Mouse (Mus musculus): ENCODE results near the gene Clip4. TPM values are rescaled to one million over a fixed set of nuclear protein-coding genes. Genes with fewer than 3 reads are reported as not detected.

The Clip4 gene
- polyA plus RNA-seq, 1 experiment from 2014 or later: 14.7 TPM

GRCm38 (mm10) chr17:71872976-71873375 lies 104.7 kb downstream of the Clip4 start:
- H3K36me3 ChIP-seq (ENCODE audit: control insufficient read depth, insufficient read depth, low read length): no peaks in the 10 kb centered on the region
- no peak for ATAC-seq
- no peak overlapping the region for H3K4me2 ChIP-seq (ENCODE audit: low read length)
- no peak overlapping the region for H3K9ac ChIP-seq (ENCODE audit: low read depth, low read length)
- no peak overlapping the region for H3K27ac ChIP-seq (ENCODE audit: low read length)
- WGBS: 67% methylated on average over 5 of the region's 5 CpGs
- H3K27me3 ChIP-seq (ENCODE audit: control insufficient read depth, insufficient read depth, low read depth, low read length): no peaks in the 10 kb centered on the region; the same call in 1 of the 2 replicates
- H3K9me3 ChIP-seq (replicated peaks; ENCODE audit: control insufficient read depth, low read length, poor library complexity, severe bottlenecking): no peaks in the 10 kb centered on the region
- peaks cover 12% of the 10 kb centered on the region; the same call in 1 of the 2 replicates for H3K4me1 ChIP-seq (ENCODE audit: control insufficient read depth, insufficient read depth, low read length)
- H3K4me3 ChIP-seq (ENCODE audit: low read depth, low read length): no peak overlapping the region

GRCm38 (mm10) chr17:71874077-71874476 lies 105.8 kb downstream of the Clip4 start:
- Histone ChIP-seq H3K4me1 (ENCODE audit: control insufficient read depth, insufficient read depth, low read length) (peaks cover 7% of the 10 kb centered on the region; the same call in 1 of the 2 replicates), H3K9me3 (replicated peaks; ENCODE audit: control insufficient read depth, low read length, poor library complexity, severe bottlenecking) (no peaks in the 10 kb centered on the region), H3K9ac (ENCODE audit: low read depth, low read length) (no peak overlapping the region), H3K36me3 (ENCODE audit: control insufficient read depth, insufficient read depth, low read length) (no peaks in the 10 kb centered on the region), H3K4me2 (ENCODE audit: low read length) (no peak overlapping the region), H3K4me3 (ENCODE audit: low read depth, low read length) (no peak overlapping the region), H3K27me3 (ENCODE audit: control insufficient read depth, insufficient read depth, low read depth, low read length) (no peaks in the 10 kb centered on the region), H3K27ac (ENCODE audit: low read length) (no peak overlapping the region)
- ATAC-seq: no peak
- WGBS: 36% methylated on average over 6 of the region's 6 CpGs

GRCm38 (mm10) chr17:71874795-71875194 lies 106.5 kb downstream of the Clip4 start:
- Histone ChIP-seq H3K27ac (ENCODE audit: low read length) (no peak overlapping the region), H3K9me3 (replicated peaks; ENCODE audit: control insufficient read depth, low read length, poor library complexity, severe bottlenecking) (no peaks in the 10 kb centered on the region)
- 94% methylated on average over 9 of the region's 9 CpGs for WGBS

GRCm38 (mm10) chr17:71875492-71875891 lies 107.2 kb downstream of the Clip4 start:
- Histone ChIP-seq H3K4me3 (ENCODE audit: low read depth, low read length) (no peak overlapping the region), H3K27ac (ENCODE audit: low read length) (no peak overlapping the region), H3K36me3 (ENCODE audit: control insufficient read depth, insufficient read depth, low read length) (no peaks in the 10 kb centered on the region), H3K9ac (ENCODE audit: low read depth, low read length) (no peak overlapping the region), H3K4me1 (ENCODE audit: control insufficient read depth, insufficient read depth, low read length) (no peaks in the 10 kb centered on the region), H3K9me3 (replicated peaks; ENCODE audit: control insufficient read depth, low read length, poor library complexity, severe bottlenecking) (no peaks in the 10 kb centered on the region), H3K4me2 (ENCODE audit: low read length) (no peak overlapping the region), H3K27me3 (ENCODE audit: control insufficient read depth, insufficient read depth, low read depth, low read length) (no peaks in the 10 kb centered on the region)
- ATAC-seq: no peak
- WGBS: 83% methylated on average over 7 of the region's 7 CpGs

More at GRCm38 (mm10) chr17:71874795-71875194, 106.5 kb downstream of the Clip4 start:
- Histone ChIP-seq H3K4me1 (ENCODE audit: control insufficient read depth, insufficient read depth, low read length) (peaks cover under 1% of the 10 kb centered on the region; the same call in 1 of the 2 replicates), H3K4me3 (ENCODE audit: low read depth, low read length) (no peak overlapping the region), H3K9ac (ENCODE audit: low read depth, low read length) (no peak overlapping the region), H3K4me2 (ENCODE audit: low read length) (no peak overlapping the region), H3K36me3 (ENCODE audit: control insufficient read depth, insufficient read depth, low read length) (no peaks in the 10 kb centered on the region), H3K27me3 (ENCODE audit: control insufficient read depth, insufficient read depth, low read depth, low read length) (no peaks in the 10 kb centered on the region)
- no peak for ATAC-seq

- 84% methylated on average over 6 of the region's 6 CpGs for WGBS
- Histone ChIP-seq H3K9ac (ENCODE audit: low read depth, low read length) (no peak overlapping the region), H3K4me1 (ENCODE audit: control insufficient read depth, insufficient read depth, low read length) (no peaks in the 10 kb centered on the region), H3K4me3 (ENCODE audit: low read depth, low read length) (no peak overlapping the region), H3K9me3 (replicated peaks; ENCODE audit: control insufficient read depth, low read length, poor library complexity, severe bottlenecking) (no peaks in the 10 kb centered on the region), H3K27ac (ENCODE audit: low read length) (no peak overlapping the region), H3K36me3 (ENCODE audit: control insufficient read depth, insufficient read depth, low read length) (no peaks in the 10 kb centered on the region), H3K27me3 (ENCODE audit: control insufficient read depth, insufficient read depth, low read depth, low read length) (no peaks in the 10 kb centered on the region), H3K4me2 (ENCODE audit: low read length) (no peak overlapping the region)
- no peak for ATAC-seq
Observed at GRCm38 (mm10) chr17:71881369-71881768, 113.1 kb downstream of the Clip4 start.

GRCm38 (mm10) chr17:71909107-71909506 lies 140.8 kb downstream of the Clip4 start:
- H3K27me3 ChIP-seq (ENCODE audit: control insufficient read depth, insufficient read depth, low read depth, low read length): no peaks in the 10 kb centered on the region
- H3K9ac ChIP-seq (ENCODE audit: low read depth, low read length): no peak overlapping the region
- ATAC-seq: no peak
- no peaks in the 10 kb centered on the region for H3K36me3 ChIP-seq (ENCODE audit: control insufficient read depth, insufficient read depth, low read length)
- 56% methylated on average over 3 of the region's 3 CpGs for whole genome bisulfite sequencing
- H3K4me2 ChIP-seq (ENCODE audit: low read length): no peak overlapping the region
- no peaks in the 10 kb centered on the region for H3K9me3 ChIP-seq (replicated peaks; ENCODE audit: control insufficient read depth, low read length, poor library complexity, severe bottlenecking)
- H3K4me3 ChIP-seq (ENCODE audit: low read depth, low read length): no peak overlapping the region
- H3K4me1 ChIP-seq (ENCODE audit: control insufficient read depth, insufficient read depth, low read length): no peaks in the 10 kb centered on the region
- no peak overlapping the region for H3K27ac ChIP-seq (ENCODE audit: low read length)

GRCm38 (mm10) chr17:71913188-71913587 lies 144.9 kb downstream of the Clip4 start:
- ATAC-seq: no peak
- 93% methylated on average over 3 of the region's 3 CpGs for WGBS
- no peaks in the 10 kb centered on the region for H3K27me3 ChIP-seq (ENCODE audit: control insufficient read depth, insufficient read depth, low read depth, low read length)

More at GRCm38 (mm10) chr17:71913188-71913587, 144.9 kb downstream of the Clip4 start:
- no peaks in the 10 kb centered on the region for H3K4me1 ChIP-seq (ENCODE audit: control insufficient read depth, insufficient read depth, low read length)
- H3K36me3 ChIP-seq (ENCODE audit: control insufficient read depth, insufficient read depth, low read length): no peaks in the 10 kb centered on the region
- no peak overlapping the region for H3K9ac ChIP-seq (ENCODE audit: low read depth, low read length)
- no peak overlapping the region for H3K4me2 ChIP-seq (ENCODE audit: low read length)
- H3K9me3 ChIP-seq (replicated peaks; ENCODE audit: control insufficient read depth, low read length, poor library complexity, severe bottlenecking): no peaks in the 10 kb centered on the region
- no peak overlapping the region for H3K4me3 ChIP-seq (ENCODE audit: low read depth, low read length)
- no peak overlapping the region for H3K27ac ChIP-seq (ENCODE audit: low read length)

Other genes with a start within 250 kb of the Clip4 start
- 4.4 and 5.6 TPM in 2 replicates for gene Ndc80, start 241.6 kb upstream of the Clip4 start, polyA plus RNA-seq (2015; fragmentation: Nextera tagmentation; extraction: Ambion mirVana)
- 1.4 and 1.9 TPM in 2 replicates for gene Spdya, start 216.4 kb upstream of the Clip4 start, polyA plus RNA-seq (2015; fragmentation: Nextera tagmentation; extraction: Ambion mirVana)
- gene Wdr43, start 152.6 kb upstream of the Clip4 start, polyA plus RNA-seq (2015; fragmentation: Nextera tagmentation; extraction: Ambion mirVana): 50.3 and 51.2 TPM in 2 replicates
- 0.76 and 1.5 TPM in 2 replicates for gene Togaram2, start 95.2 kb upstream of the Clip4 start, polyA plus RNA-seq (2015; fragmentation: Nextera tagmentation; extraction: Ambion mirVana)
- not detected in 2 replicates for gene Pcare, start 15.6 kb upstream of the Clip4 start, polyA plus RNA-seq (2015; fragmentation: Nextera tagmentation; extraction: Ambion mirVana)

Measured in midbrain, embryonic 16.5 days (tissue).